Mouse (Mus musculus) megakaryocyte, adult 5-6 weeks (primary cell): ENCODE results near the gene Paxbp1. TPM values are rescaled to one million over a fixed set of nuclear protein-coding genes. Genes with fewer than 3 reads are reported as not detected.

Experiments used
- ATAC-seq: 2 replicates; pipeline ENCODE4 v1.8.0; 2016; ENCODE audit warnings: mild to moderate bottlenecking, inconsistent platforms; ENCODE audit not compliant: poor library complexity, severe bottlenecking
- total RNA-seq, 2 experiments: library from RNA; stranded (forward) in 1 of 2; stranded (reverse) in 1 of 2; fragments of 153-499, 151-499 nt in 1 of 2; fragments of 221-1000, 200-1000 nt in 1 of 2; gene quantifications; 2 replicates each; pipeline versions ENCODE4 v1.2.3 to v1.2.4; 2015 to 2017

Gene Paxbp1
- total RNA-seq, 2 experiments from 2014 or later: 68.3 to 81.9 TPM

DNA sequence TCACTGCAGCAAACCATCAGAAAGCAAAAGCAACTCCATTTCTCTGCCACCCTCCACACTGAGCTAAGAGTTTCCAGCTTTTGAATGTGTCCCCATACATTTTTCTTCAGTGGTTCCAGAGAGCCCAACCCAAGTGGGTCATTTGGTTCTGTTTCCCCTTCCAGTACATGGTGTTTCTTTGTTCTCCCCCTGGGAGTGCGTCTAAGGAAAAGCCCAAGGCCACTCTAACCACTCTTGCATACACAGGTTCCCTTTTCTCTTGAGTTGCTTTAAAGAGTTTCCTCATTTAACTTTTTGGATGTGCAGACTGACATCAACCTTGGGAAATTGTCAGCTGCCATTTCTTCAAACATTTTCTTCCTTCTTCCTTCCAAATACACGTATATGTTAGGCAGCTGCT lies 43.2 kb downstream of the Paxbp1 start:
- ATAC-seq: peak; percentile 92

- ATAC-seq: no peak
Observed at GRCm38 (mm10) chr16:90999827-91000226, 44.5 kb downstream of the Paxbp1 start.

- ATAC-seq: no peak
Observed at GRCm38 (mm10) chr16:90997822-90998221, 46.5 kb downstream of the Paxbp1 start.

DNA sequence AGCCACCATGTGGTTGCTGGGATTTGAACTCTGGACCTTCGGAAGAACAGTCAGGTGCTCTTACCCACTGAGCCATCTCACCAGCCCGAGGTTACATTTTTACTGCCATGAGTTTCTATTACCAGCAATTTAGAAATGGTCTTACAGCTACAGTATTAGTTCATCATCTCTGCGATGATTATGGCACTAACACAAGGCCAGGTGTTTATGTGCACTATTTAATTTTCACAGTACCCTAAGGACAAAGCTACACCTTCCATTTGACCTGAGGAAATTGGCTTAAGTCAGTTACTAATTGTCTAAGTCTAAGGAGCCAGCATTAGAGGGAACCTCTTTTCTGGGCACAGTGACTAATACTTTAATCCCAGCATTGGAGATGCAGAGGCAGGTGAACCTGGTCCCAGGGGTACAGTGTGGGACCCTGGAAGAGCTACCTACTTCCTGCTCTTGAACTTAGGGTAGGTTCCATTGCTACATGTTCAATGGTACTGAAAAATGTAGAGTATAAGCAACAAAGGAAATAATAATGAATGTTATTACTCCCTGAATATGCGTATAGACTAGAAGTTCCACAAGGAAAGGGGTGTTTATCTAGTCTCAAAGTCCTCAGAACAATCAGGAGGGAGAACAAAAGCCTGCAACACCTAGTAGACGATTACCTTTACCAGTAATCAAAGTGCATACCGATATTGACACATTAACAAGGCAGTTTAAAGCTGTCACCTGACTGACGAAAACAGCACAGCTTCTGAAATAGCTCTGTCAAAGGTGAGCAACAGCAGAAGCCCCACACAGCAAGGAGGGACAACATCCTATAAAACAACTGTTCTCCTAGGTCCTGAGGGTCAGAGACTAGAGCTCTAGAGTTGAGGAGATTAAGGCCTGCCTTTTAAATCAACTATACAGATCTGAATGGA lies 47.8 kb downstream of the Paxbp1 start:
- ATAC-seq: no peak

DNA sequence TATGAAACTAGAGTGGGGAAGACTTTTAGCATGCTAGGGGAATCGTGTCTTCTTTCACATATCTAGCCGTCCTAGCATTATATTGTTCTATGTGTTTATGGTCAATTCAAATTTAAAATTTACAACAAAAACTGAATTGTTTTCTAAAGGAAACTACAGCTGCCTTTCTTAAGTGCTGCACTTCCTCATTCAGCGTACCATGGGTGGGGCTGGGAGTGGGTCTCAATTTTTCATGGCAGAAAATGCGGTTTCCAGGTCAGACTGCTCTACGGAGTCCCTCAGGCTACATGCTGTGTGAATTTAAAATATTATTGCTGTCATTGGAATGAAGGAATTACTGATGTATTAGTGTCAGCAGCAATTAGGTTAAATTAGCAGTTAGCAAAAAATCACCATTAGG lies 48.8 kb downstream of the Paxbp1 start:
- ATAC-seq: peak; percentile 78

DNA sequence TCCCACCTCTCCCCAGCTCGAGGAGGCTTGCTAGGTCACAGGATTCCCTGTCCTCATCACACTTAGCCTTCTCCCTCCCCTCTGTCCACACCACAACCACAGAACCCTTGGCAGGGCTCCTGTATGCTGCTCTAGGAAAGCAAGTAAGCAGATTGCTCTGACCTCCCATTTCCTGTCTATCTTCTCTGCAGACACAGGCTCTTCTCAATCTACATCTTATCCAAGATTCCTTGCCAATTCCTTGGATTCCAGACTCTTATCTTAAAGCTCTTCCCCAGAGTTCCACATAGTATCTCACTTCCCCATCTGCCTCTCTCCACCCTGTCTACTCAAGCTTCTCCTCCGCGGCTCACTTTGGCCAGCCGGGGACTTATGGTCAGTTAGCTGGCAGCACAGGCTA lies 49.3 kb downstream of the Paxbp1 start:
- peak; percentile 81 for ATAC-seq

- no peak for ATAC-seq
Observed at GRCm38 (mm10) chr16:90989162-90989561, 55.2 kb downstream of the Paxbp1 start.

GRCm38 (mm10) chr16:90988665-90989064 lies 55.7 kb downstream of the Paxbp1 start:
- ATAC-seq: peak; percentile 33; the same call in 1 of the 2 replicates

GRCm38 (mm10) chr16:90988039-90988438 lies 56.3 kb downstream of the Paxbp1 start:
- ATAC-seq: no peak

DNA sequence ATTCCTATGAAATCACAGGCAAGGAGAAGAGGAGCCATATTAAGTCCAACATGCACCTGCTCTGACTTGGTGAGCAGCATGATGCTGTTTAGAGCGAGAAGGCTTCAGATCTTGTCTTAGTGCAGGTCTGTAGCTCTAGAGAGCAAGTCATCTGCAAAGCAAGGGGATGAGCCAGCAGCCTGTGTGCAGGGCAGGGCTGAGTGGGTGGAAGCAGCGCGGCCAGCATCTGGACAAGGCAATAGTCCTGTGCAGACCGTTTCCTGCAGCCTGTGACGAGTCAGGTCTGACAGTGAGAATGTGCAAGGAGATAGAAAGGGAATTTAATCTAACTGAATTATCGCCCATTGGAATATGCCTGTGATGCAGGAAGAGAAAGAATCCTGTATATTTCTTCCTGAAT lies 73.3 kb downstream of the Paxbp1 start:
- no peak for ATAC-seq

GRCm38 (mm10) chr16:90966241-90966640 lies 78.1 kb downstream of the Paxbp1 start:
- ATAC-seq: no peak

DNA sequence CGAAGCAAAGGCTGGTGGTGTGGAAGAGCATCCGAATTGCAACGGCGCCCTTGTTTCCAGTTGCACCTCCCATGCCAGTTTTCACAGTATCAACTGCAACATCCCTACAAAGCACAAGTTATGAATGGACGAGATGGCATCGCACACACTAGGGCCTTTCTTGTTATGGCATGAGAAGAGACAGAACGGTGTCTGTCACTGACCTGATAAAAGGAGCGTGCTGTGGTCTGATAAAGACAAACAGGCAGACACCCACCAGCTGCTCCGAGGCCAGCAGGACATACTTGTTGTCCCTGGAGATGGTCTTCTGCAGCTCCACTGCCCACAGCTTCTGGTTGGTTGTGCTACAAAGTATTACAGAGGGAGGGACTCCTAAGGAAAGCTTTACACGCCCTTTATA lies 80.0 kb downstream of the Paxbp1 start:
- no peak; the same call in 1 of the 2 replicates for ATAC-seq

Other genes with a start within 250 kb of the Paxbp1 start
- gene Urb1, start 234.1 kb downstream of the Paxbp1 start, total RNA-seq (2015): 3.6 and 5.9 TPM in 2 replicates
- gene Urb1, start 234.1 kb downstream of the Paxbp1 start, total RNA-seq (2017): 3.6 and 5.0 TPM in 2 replicates
- not detected in 2 replicates for gene Eva1c, start 217.8 kb downstream of the Paxbp1 start, total RNA-seq (2015)
- not detected in 2 replicates for gene Eva1c, start 217.8 kb downstream of the Paxbp1 start, total RNA-seq (2017)
- gene Cfap298, start 109.4 kb downstream of the Paxbp1 start, total RNA-seq (2015): 8.8 and 13.9 TPM in 2 replicates
- 14.9 and 24.4 TPM in 2 replicates for gene Cfap298, start 109.4 kb downstream of the Paxbp1 start, total RNA-seq (2017)
- 95.7 and 105 TPM in 2 replicates for gene Synj1, start 33.2 kb downstream of the Paxbp1 start, total RNA-seq (2015)
- gene Synj1, start 33.2 kb downstream of the Paxbp1 start, total RNA-seq (2017): 44.6 and 61.5 TPM in 2 replicates
- gene 4932438H23Rik, start 50.6 kb upstream of the Paxbp1 start, total RNA-seq (2015): 0.09 TPM in 1 of 2 replicates, not detected in the other
- gene 4932438H23Rik, start 50.6 kb upstream of the Paxbp1 start, total RNA-seq (2017): 0.12 and 0.15 TPM in 2 replicates
- 0.04 TPM in 1 of 2 replicates, not detected in the other for gene Olig2, start 180.9 kb upstream of the Paxbp1 start, total RNA-seq (2015)
- not detected in 2 replicates for gene Olig2, start 180.9 kb upstream of the Paxbp1 start, total RNA-seq (2017)
- gene Olig1, start 225.2 kb upstream of the Paxbp1 start, total RNA-seq (2015): not detected in 2 replicates
- not detected in 2 replicates for gene Olig1, start 225.2 kb upstream of the Paxbp1 start, total RNA-seq (2017)